Mouse (Mus musculus): ENCODE measurements around the gene Nppb. TPM values are rescaled to one million over a fixed set of nuclear protein-coding genes. Genes with fewer than 3 reads are reported as not detected.
A peak's percentile ranks its signal among the peaks of the same experiment; 100 is the strongest.

Gene Nppb
- total RNA-seq, 2 experiments from 2014 or later: not detected

DNA sequence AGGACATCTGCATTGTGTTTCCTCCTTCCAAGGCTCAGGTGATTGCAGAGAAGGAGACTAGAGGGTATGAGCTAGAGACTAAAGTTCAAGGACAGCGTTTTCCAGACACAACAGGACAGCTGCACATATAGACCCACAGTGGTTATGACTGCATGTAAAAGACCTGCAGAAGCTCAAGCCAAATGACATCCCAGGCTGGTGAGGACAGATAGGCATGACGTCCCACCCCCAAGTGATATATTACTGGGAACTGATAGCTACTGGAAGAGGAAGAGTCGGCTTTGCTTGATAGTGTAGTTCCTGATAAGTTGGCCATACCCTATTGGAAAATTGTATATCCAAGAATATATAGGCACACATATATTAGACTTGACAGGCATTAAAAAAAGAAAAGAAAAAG, 9.4 kb upstream of the Nppb start:
- DNase-seq (ENCODE audit: low spot score in 2 of 2): no peak

DNA sequence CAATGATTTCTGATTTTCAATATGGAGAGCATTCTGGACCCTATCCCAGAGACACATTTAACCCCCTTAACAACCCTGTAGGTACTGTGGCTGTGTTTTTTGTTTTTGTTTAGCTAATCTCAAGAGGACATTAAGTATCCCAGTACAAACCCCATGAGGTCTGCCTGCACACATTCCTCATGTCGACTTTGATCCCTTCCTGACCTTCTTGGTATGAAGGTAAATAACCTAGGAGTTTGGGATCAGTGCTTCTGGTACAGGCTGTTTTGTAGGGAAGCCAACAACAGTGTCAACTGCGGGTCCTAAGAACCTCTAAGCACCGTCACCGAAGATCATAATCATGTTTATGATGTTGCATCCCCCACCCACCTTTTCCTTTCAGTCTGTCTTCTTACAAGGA, 7.9 kb upstream of the Nppb start:
- no peak for DNase-seq (ENCODE audit: low spot score in 2 of 2)

GRCm38 (mm10) chr4:147978391-147978790, 7.2 kb upstream of the Nppb start:
- DNase-seq (ENCODE audit: low spot score in 2 of 2): no peak

GRCm38 (mm10) chr4:147979441-147979860, 6.1 kb upstream of the Nppb start:
- DNase-seq (ENCODE audit: low spot score in 2 of 2): no peak

- DNase-seq (ENCODE audit: low spot score in 2 of 2): no peak
These were observed 8.0 kb downstream of the Nppb start for GRCm38 (mm10) chr4:147993571-147994095.

GRCm38 (mm10) chr4:147995311-147995710, 9.7 kb downstream of the Nppb start:
- no peak for DNase-seq (ENCODE audit: low spot score in 2 of 2)

DNA sequence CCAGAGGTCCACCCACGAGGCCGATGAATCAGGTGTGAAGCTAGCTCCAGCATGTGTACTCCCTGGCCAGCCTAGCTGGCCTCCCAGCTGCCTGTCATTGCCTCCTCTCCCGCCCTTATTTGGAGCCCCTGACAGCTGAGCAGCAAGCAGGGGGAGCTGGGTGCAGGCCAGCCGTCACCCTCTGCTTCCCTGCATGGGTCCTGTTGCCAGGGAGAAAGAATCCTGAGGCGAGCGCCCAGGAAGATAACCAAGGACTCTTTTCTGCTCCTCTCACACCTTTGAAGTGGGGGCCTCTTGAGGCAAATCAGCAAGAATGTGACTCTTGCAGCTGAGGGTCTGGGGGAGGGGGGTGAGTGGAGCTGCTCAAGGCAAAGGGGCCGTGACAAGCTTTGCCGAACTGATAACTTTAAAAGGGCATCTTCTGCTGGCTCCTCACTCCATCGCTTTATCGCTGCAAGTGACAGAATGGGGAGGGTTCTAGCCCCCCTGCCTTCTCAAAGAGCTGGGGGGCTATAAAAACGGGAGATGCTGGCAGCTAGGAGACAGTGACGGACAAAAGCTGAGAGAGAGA, 14.7 kb downstream of the Nppb start, which contains the start of gene Nppa:
Nppa (plus strand) TSS at position 521 of the 571 bp plus-strand sequence.
- no peak for DNase-seq (ENCODE audit: low spot score in 2 of 2)

DNA sequence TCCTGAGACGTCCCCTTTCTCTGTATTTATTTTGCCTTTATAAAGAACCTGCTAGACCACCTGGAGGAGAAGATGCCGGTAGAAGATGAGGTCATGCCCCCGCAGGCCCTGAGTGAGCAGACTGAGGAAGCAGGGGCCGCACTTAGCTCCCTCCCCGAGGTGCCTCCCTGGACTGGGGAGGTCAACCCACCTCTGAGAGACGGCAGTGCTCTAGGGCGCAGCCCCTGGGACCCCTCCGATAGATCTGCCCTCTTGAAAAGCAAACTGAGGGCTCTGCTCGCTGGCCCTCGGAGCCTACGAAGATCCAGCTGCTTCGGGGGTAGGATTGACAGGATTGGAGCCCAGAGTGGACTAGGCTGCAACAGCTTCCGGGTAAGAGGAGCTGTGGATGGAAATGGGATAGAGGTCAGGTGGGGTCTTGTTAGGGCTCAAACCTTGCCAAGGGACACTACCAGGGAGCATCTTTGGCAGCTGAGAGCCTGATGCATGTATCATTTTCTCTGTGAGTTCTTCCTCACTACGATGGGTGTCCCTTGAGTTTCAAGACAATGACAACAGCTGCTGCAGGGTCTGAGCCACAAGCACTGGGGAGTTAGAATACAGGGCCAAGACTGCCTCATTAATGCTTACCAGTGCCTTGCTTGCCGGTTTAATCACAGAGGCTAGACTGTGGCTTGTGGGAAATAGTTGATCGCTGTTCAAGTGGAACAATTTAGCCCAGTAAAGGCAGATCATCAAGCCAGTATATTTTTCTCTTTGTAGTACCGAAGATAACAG, 15.6 kb downstream of the Nppb start:
- DNase-seq (ENCODE audit: low spot score in 2 of 2): no peak

- no peak for DNase-seq (ENCODE audit: low spot score in 2 of 2)
These were observed 16.3 kb downstream of the Nppb start for GRCm38 (mm10) chr4:148001866-148002265.

DNA sequence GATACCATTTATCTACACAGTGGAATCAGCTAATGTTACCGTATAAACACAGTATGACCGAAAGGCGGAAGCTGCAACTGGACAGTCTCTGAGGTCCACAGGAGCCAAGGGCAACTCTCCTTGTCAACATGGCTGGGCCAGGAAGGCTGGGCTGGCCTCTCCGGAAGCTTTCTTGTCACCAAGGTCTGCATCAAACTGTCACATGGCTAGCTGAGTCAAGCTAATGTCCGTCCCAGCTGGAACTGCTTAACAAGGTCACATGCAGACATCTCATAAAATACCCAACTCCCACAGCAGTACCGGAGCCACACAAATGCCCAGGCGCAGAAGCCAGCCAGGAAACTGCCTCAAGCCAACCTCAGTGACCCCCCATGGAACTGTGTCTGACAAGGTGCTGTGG, 18.8 kb downstream of the Nppb start:
- no peak for DNase-seq (ENCODE audit: low spot score in 2 of 2)

DNA sequence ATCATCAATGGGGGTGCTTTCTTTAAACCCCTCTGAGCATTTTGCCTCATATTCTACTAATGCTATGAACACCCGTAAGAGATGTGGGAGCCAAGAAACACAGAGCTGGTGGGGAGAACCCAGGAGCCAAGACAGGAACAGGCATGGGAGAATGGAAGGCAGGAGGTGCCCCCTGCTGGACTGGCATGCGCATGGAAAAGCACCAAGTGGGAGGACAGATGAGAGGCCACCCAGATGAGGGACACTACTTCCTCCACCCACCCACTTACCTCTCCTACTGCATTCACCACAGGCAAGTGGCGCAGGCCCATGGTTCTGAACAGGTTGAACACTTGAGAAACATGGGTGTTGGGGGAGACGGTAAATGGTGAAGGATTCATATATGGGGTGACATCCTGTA, 22.8 kb downstream of the Nppb start:
- peak; percentile 62 to 63 for DNase-seq (ENCODE audit: low spot score in 2 of 2)

DNA sequence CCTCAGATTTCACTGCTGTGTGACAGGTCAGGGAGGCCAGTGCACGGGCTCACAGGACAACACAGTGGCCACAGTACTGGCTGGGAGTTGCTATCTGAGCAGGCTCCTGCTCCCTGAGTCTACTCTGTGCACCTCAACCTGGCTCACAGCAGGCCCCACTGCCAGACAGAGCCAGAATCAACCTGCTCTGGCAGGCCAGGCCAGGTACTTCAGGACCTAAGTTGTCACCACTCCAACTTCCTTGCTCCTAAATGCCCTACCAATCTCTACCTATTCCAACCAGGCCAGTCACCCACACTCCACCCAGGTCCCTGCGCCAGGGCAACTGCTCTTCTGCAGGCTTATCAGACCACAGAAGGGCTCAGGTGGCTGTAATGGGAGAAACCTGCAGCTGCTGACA, 24.1 kb downstream of the Nppb start:
- no peak for DNase-seq (ENCODE audit: low spot score in 2 of 2)

- DNase-seq (ENCODE audit: low spot score in 2 of 2): no peak
These were observed 25.7 kb downstream of the Nppb start for GRCm38 (mm10) chr4:148011332-148011731.

DNA sequence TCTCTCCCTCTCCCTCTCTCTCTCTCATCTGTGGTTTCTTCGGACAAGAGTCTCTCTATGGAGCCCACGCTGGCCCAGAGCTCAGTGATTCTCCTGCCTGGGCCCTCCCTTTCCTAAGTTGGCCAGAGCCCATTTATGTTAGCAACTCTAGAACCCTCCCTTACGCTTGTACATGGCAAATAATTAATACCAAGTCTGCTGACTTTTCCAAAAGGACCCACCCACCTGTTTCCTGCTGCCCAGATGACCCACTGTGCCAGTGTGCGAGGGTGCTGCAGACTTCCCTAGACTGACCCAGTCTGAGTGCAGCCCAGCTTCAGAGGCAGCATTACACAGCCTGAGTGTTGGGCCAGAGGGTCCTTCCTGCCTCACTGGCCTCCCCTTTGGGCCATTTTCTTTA, 26.6 kb downstream of the Nppb start:
- no peak for DNase-seq (ENCODE audit: low spot score in 2 of 2)

DNA sequence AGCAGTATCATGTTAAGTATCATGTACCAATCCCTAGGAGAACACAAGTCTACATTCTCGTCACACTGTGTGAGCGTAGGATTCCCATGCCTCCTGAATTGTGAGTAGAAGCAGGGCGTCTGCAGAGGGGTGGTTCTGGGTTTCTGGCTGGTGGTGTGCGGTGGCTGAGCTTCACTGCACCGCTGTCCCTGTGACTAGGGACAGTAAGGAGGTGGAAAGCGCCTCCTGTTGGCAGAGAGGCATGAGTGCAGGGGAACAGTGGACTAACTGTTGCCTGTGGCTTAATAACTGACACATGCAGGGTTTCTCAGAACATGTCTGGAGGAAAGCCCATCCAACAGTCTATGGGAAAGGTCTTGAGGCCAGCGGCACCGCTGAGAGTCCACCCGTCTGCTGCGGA, 29.8 kb downstream of the Nppb start:
- no peak for DNase-seq (ENCODE audit: low spot score in 2 of 2)

GRCm38 (mm10) chr4:148016981-148017380, 31.4 kb downstream of the Nppb start:
- DNase-seq (ENCODE audit: low spot score in 2 of 2): no peak

GRCm38 (mm10) chr4:148018410-148018809, 32.8 kb downstream of the Nppb start:
- DNase-seq (ENCODE audit: low spot score in 2 of 2): no peak

DNA sequence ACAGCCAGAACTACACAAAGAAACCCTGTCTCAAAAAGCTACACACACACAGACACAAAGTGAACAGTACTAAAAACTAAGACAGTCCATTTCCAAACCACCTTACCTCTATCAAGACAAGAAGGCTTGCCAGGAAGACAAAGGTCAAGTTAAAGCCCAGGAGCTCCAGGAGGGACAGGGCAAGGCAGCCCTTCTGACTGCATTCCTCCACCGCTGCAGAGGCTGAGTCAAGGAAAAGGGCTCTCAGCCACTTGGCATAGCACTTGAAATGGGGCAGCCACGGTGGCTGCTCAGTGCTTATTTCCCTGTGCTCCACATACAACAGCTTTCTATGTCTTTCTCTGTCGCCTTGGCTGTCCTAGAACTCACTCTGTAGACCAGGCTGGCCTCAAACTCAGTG, 38.4 kb downstream of the Nppb start:
- no peak for DNase-seq (ENCODE audit: low spot score in 2 of 2)

- no peak for DNase-seq (ENCODE audit: low spot score in 2 of 2)
These were observed 43.7 kb downstream of the Nppb start for GRCm38 (mm10) chr4:148029297-148029696.

- no peak for DNase-seq (ENCODE audit: low spot score in 2 of 2)
These were observed 44.9 kb downstream of the Nppb start for GRCm38 (mm10) chr4:148030506-148030905.

GRCm38 (mm10) chr4:148033858-148034410, 48.3 kb downstream of the Nppb start:
- no peak for DNase-seq (ENCODE audit: low spot score in 2 of 2)

DNA sequence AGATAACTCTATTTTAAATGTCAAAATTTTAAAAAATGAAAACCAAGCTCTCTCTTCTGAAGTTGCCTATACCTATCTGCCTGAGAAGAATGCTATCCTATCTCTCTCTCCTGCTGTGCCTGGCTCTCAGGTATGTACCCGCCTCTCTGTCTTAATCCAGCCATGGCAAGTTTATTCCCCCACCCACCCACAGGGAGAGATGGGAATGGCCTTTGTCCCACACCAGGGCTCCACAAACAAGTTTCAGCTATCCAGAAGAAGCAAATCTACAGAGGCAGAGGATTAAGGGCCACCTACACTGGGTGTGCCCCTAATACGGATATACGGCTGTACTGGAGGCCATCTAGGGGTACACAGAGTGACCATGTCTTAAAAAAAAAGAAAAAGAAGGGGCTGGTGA, 49.9 kb downstream of the Nppb start:
- no peak for DNase-seq (ENCODE audit: low spot score in 2 of 2)

All from layer of hippocampus, postnatal 14 days (tissue).